Mouse (Mus musculus): ENCODE measurements at regions not wholly inside any gene's neighbourhood (a gene's known extent, or its start where the extent isn't known, plus 50 kb on each side); places are given as distances from the start of the nearest gene placed in this dataset.

DNA sequence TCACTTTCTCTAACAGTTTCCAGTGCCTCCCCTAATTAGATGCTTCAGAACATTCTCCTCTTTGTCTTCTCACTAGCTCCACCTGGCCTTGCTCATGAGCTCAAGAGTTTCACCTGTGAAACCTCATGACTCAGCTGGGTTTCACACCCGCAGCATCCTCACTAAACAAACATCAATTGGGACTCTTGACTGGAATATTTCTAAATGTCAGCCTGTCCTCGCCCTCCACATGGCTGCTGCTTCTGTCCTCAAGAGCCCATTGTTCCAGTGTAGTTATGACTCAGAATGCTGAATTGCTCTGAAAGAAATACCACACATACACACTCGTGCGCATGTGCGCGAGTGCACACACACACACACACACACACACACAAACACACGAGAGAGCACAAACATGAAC, 407.2 kb downstream of the Prss52 start:
- ATAC-seq (ENCODE audit: low TSS enrichment), result no peak

DNA sequence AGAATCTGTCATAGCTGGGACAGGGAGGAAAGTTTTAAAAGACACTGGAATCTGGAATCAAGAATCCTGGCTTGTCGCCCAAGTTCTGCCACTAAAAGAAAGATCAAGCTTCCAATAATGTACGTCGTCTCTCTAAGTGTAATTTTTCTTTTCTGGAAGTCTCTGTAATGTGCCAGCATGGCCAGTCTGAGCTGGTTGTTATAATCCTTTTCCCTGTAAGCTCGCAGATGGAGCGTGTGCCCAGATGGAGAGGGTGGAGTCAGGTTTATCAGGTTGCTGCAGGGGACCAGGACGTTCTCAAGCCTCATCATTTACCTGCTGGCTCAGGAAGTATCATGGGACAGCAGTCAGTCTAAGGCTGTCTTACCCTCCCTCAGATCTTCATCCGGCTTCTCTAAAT, 408.6 kb downstream of the Prss52 start:
- ATAC-seq (ENCODE audit: low TSS enrichment), result peak; percentile 55; the same call in 1 of the 2 replicates

DNA sequence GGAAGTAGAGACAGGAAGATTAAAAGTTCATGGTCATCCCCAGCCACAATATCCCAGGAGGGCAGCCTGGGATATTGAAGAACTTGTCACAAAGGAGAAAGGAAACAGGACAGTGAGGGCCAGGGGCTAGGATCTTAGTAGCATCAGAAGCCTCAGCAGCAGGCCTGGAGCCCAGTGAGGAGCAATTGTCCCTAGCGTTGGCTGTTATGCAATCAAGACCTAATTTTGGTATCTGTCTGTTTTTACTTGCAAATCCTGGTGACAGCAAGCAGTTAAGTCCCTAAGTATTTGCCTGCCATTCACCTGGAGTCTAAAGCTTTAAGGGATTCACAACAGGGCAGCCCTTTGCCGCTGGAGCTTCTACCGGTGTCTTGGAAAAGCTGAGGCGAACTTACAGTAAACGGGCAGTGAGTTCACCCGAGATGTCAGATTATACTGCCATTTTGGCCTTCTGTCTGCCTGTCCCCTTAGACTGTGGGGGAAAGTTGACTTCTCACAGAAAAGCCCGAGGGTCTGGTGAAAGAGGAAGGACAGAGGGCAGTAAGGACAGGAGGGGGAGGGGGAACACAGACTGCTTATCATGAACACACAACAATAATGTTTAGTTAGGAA, 413.6 kb downstream of the Prss52 start:
- ATAC-seq (ENCODE audit: low TSS enrichment), result peak; percentile 38; the same call in 1 of the 2 replicates

DNA sequence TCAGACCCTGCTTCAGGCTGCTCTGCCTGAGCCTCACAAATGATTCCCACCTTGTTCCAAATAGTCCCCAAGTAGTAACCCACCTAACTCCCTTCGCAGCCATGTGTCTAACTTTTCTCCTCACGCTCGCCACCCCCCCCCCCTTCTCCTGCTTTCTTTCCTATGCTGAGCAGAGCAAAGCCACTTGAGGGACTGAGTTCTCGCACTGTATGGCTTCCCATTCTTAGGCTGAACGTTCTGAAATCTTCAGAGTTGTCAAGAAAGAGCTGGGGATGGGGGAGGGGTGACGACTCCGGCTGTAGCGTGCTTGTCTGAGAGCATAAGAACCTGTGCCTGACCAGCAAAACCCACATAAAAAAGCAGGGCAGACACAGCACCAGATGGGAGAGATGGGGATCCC, 420.6 kb downstream of the Prss52 start:
- peak; percentile 36; the same call in 1 of the 2 replicates for ATAC-seq (ENCODE audit: low TSS enrichment)

DNA sequence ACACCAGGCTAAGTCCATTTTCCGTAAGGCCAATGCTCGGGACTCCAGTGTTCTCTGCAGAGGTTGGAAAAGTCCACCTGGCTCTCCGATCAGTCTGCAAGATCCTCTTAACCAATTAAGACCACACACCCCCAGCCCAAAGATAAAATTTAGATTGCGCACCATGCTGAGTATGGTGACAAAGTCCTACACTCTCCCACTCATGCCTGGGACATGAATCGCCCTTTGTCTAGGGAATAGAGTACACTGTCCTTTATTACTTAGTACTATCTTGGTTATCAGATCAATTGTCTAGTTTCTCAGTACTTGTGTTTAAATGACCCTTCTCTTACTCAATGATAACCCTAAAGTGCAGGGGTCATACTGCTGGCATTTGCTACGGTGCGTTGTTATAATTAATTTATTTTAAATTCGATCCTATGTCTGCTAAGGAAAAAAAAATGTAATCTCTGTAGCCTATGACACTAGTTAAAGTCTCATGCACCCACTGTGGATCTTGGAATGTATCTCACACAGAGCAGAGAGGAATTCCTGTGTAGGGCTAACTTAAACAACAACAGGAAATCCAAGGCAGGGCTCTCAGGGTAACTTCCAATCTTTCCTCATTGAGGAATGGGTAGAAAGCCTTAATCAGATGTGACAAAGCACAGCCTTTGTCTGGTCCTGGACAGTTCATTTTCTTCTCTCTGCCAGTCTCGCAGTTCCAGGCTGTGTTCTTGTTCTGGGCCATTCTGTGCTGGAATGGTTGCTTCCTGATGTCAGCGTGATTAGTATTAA, 421.4 kb downstream of the Prss52 start:
- ATAC-seq (ENCODE audit: low TSS enrichment), result no peak

DNA sequence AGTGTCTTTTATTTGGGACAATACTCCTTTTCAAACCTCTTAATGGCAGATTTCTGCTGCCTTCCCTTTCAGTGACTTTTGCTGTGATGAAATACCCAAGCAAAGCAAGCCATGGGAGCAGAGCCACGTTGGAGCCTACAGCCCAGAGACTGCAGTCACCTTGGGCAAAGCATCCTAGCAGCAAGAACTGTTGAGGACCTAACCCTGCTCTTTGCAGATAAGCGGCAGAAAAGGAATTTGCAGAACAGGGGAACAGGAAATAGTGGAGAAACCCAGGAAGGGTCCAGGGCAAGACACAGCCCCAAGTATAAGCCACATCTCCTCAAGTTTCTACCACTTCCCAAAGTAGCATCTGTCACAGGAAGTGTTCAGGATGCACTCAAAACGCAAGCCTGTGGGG, 426.5 kb downstream of the Prss52 start:
- no peak for ATAC-seq (ENCODE audit: low TSS enrichment)

DNA sequence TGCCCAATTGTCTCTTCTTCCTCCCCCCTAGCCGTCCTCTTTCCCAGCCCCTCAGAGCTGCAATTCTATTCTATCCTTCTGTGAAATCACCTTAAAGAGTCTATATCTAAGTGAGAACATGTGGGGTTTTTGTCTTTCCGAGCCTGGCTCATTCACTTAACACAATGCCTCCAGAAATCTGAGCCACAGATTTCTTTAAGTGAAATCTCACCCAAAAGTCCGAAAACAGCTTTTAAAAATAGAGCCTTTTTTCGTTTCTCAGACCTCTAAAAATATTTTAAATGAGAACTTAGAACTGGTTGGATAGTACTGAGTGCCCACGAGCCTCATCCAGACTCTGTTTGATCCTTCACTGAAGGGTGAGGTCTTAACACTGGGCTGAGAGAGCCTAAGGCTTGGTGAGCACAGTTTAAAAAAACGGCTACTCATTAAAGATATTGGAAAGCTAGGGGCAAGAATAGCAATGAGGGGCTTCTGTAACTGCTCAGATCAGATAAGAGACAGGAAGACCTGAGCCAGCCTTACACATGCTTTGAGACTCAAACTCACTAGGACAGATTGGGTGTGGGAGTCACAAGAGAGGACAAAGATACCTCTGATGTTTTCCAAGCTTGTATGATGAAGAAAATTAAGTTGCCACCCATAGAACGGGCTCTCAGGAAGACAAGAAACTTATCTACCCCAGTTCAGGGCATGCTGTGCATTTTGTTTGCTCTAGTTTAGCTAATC, 427.3 kb downstream of the Prss52 start:
- peak; percentile 58 for ATAC-seq (ENCODE audit: low TSS enrichment)

DNA sequence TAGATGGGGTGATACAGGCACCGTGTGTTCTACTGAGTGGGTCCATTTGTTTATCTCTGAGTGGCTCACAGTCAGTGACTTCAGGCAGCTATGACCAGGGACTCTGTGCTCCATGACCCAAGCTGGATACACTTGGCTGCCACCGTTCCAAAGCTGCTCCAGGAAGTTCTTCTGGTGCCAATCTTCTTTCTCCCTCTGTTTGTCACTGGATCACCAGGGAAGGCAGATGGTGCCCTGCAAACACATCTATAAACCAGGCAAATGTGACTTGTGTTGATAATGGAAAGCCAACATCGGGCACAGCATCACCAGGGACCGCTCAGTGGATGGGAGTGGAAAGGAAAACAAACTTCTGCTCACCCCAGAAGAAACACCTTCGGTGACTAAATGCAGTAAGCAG, 428.3 kb downstream of the Prss52 start:
- ATAC-seq (ENCODE audit: low TSS enrichment), result no peak

DNA sequence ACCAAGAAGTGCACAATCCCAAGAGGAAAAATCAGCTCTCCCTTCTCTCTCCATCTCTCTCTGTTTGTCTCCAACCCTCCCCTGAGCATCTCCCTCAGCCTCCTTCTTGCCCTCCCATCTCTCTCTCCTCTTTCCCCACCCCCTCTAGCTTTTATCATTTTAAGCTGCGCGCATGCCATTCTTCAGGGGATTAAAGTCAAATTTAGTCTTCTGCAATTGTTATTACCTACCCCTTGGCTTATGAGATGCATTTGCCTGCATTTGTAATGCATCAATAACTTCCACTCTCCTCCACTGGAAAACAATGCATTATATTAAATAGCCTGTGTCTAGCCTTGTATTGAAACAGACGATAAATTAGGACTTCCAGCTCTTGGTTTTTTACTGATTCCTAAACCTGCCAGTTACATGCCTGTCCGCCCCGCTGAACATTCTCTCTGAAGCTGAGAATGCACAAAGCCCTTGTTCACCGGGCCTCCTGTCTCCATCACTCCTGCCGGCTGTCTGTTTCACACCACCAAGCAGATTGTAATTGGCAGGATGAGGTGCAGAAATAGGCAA, 429.6 kb downstream of the Prss52 start:
- peak; percentile 20; the same call in 1 of the 2 replicates for ATAC-seq (ENCODE audit: low TSS enrichment)

DNA sequence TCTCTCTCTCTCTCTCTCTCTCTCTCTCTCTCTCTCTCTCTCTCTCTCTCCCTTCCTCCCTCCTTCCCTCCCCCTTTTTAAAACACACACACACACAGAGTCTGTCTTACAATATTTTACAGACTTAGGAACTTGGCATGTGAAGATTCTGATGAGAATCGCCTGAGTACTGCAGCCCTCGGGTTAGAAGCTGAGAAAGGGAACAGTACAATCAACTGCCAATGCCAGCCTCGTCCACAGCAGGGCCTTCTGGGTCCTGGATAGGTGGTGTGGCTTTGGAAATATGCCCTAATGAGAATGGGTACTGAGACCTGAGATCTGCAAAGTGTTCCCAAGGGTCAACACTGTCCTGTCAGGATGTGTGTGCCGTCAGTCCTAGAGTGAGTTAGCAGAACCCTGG, 430.1 kb downstream of the Prss52 start:
- ATAC-seq (ENCODE audit: low TSS enrichment), result 0 out of 2 replicates have a peak, but pooled peaks have one; percentile 3

DNA sequence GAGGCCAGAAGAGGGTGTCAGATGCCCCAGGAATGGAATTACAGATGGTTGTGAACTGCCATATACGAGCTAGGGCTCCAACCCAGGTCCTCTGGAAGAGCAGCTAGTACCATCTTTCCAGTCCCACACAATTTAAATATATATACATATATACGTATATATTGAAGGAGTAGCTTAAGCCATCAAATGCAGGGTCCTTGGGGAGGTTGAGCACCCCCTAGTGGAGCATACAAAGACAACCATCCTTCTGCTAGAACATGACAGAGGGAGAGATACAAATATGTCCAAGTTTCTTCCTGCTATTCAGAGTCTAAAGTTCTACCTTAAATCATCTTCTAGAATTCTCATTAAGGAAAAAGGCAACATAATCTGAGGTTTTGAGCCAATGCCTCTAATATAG, 435.4 kb downstream of the Prss52 start:
- no peak for ATAC-seq (ENCODE audit: low TSS enrichment)

DNA sequence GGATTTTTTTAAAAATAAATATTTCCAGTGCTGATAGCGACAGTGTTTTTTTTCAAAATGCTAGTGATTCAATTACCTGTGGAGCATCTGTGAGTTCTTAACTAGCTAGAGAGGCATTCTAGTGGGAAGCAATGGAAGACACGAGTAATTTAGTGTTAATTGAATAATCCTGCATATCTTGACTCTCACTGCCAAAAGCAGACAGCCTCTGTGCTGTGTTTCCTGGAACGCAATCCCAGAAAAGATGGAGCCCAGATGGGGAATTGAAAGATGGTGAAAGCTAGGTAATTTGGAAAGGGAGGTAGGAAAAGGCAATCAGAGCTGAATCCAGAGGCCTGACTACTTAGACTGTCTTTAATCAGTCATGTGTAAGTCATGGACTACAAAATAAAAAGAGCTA, 441.0 kb downstream of the Prss52 start:
- ATAC-seq (ENCODE audit: low TSS enrichment), result no peak

DNA sequence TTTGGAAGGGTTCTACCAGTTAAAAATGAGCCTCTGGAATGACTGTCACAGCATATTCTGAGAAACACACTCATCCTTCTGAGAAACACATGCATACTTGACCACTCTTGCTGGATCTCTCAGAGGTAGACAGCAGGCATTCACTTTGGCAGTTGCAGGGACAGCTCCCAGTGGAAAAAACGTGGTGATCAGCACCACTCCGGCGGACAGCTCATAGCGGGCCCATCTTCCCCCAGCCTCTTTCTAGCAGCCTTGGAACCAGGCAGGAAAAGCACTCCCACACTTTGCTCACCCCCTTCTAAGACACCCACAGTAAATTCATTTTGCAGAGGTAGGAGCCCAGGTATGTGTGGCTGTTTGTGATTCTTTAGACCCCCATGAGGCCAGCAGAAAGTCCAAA, 442.7 kb downstream of the Prss52 start:
- peak; percentile 34; the same call in 1 of the 2 replicates for ATAC-seq (ENCODE audit: low TSS enrichment)

DNA sequence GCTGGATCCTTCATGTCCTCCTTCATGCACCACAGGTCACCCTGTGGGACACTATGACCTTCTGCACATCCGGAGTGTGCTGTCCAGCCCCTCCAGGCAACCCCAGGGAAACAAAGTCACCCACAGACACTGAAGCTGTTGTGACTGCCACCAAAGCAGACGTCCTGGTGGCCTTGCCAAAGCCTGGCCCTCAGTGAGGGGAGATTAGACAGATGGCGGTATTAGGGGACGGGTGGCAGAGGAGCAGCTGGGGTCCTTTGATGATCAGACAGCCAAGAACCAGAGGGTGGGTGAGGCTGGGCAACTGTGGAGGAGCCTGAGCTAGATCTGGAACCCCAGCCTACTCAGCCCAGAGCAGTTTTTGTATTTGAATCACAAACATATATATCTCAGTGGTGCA, 448.9 kb downstream of the Prss52 start:
- no peak for ATAC-seq (ENCODE audit: low TSS enrichment)

DNA sequence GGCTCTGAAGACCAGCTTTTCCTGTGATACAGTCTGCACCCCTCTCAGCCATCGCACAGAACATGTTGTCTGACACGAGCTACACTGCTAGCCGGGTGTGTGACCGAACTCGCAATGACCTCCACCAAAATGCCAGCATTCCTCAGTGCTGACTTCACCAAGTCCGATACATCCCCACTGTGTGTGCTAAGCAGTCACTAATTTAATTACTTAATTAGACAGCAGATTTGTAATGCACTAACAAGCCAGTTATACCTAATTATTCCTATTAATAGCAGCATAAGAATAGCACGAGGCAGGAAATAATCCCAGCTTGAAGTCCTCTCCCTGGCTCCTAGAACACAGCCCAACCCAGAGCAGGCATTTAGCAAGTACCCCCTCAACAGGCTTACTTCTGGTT, 452.0 kb downstream of the Prss52 start:
- ATAC-seq (ENCODE audit: low TSS enrichment), result no peak

DNA sequence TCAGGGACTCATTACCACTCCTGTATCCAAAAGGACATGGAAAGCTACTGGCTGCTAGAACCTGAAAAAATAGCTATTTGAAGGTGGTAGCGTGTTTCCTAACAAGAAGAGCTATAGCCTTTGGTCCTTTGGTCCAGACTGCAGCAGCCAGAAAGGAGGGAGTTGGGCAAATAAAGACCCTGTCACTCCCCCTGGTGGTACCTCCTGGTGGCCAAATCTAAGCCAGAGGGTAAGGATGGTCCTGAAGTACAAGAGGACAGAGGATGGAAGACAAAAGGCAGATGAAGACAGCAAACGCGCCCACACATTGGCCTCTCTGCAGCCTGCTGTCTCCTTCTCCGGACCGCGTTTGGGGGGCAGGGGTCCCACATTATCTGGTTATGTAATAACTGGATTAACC, 453.4 kb downstream of the Prss52 start:
- no peak for ATAC-seq (ENCODE audit: low TSS enrichment)

DNA sequence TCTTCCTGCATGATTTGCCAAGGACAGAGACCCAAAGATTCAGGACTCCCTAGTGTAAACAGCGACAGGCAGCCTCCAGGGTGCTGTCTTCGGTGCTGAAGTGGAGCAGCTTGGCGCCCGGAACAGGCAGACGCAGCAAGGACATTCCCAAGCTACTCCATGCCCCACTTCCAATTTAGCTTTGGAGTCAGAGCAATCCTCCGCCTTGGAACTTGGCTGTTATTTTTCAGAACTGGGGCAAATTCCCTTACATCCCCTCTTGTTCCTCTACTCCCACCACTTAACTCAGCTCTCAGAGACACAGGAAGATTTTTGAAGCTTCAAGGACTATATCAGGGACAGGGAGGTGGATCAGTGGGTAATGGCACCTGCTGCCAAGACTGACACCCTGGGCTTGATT, 464.6 kb downstream of the Prss52 start:
- peak; percentile 83 for ATAC-seq (ENCODE audit: low TSS enrichment)

DNA sequence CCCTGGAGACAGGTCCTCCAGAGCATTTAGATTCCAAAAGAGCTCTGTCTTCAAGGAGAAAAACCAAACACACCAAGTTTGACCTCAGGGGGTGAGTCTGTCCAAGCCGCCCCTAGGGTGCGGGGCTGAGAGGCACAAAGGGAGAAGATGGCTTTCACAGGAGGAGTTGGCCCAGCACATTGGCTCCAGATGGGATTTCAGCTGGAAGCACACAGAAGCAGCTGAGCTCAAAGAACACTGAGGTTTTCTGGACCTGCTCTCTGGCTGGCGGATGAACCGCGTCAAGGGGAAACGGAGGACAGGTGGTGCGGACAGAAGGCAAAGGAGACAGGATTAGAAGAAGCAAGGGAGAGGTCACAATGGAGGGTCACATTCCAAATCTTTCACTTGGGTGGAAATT, 466.9 kb downstream of the Prss52 start:
- ATAC-seq (ENCODE audit: low TSS enrichment), result no peak

DNA sequence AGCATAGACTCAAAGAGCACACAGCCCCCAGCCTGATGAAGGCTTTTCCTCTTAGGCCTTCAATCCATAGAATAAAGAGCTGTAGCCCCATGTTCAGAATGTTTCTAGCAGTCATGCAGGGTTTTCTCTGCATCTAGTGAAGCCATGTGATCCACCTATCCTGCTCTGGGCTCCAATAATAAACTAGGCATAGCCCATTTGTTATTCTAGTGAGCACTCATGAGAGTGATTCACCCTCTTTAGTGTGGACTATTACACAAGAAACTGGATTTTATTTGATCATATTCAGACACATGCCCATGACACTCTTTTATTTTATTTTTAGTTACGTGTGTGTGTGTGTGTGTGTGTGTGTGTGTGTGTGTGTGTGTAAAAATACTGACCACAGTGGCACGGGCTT, 468.7 kb downstream of the Prss52 start:
- ATAC-seq (ENCODE audit: low TSS enrichment), result no peak

DNA sequence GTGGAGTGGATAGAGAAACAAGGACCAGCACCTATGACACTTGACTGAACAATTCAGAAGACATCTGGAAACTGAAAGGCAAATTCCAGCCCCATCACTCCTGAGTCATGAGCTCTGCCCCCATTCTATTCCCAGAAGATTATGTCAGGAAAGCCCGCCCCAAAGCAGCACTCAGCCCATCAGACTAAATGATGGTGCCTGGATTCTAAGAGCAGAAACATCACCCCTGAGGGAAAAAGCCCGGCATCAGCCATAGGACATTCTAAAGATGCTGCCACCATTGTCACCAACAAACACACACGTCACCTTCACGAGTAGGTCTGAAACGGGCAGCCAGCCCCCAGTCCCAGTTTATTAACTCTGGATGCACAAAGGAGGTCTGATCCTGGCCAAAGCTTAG, 469.7 kb downstream of the Prss52 start:
- peak; percentile 19; the same call in 1 of the 2 replicates for ATAC-seq (ENCODE audit: low TSS enrichment)

DNA sequence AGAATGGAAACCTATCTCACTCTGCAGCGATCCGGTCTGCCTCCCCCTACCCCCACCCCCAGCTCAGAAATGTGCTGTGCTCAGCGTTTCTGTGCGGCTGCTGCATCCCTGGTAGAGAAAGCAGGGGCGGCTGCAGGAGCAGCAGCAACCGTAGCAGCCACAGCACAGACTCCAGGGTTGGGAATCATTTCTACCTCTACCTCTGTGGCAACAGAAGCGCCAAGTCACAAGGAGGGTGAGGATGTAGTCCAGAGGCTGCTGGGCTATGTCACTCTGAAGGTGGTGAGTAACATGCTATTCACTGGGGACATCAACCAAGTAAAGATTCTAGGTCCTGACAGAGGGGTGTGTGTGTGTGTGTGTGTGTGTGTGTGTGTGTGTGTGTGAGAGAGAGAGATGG, 470.2 kb downstream of the Prss52 start:
- peak; percentile 73 for ATAC-seq (ENCODE audit: low TSS enrichment)

DNA sequence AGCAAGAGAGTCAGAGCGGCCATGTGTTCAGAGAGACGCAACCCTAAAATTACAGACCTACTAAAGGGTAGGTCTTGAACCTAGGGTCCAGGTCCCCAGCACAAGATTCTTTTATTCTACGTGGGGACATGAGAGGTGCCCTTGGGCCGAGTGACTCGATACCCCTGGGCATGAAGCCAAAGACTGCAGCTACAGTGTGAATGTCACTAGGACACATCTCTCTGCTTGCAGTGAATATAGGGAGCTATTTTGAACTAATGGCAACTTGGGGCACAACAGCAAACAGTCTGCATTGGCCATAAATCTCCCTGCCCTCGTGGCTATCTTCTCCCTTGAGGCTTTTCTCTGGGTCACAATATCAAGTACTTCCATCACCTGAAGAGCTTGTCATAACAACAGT, 470.7 kb downstream of the Prss52 start:
- ATAC-seq (ENCODE audit: low TSS enrichment), result no peak

All from frontal cortex, adult (tissue).